In genomic region chr6:77098540-77098939, GRCm38 (mm10) we compare ENCODE assay signal across 21 mouse cellular contexts.
DNase-seq lines count a peak whose midpoint lies in the region; ATAC-seq and TF ChIP-seq lines count a peak whose summit lies in the region.
"Had no signal": no experiment of that assay in that cellular context is flagged by ENCODE, and none has a peak within 500 bp of the region (broad histone marks: within the 10 kb centered on the region; RNA-seq: fewer than 3 reads in every experiment).

No protein-coding gene starts in this region.

- no peak overlapping the region for H3K4me3 ChIP-seq in liver, adult 2 months (ENCODE audit: insufficient read depth, low read depth, low read length)
- H3K4me3 ChIP-seq in liver, embryonic 11.5 days (ENCODE audit: low read depth, low read length), result no peak overlapping the region
- no peak overlapping the region for H3K4me3 ChIP-seq in liver, postnatal 0 days (ENCODE audit: low read depth, low read length)

- peaks cover 2% of the 10 kb centered on the region; the same call in 1 of the 2 replicates for H3K4me1 ChIP-seq in liver, adult 2 months (ENCODE audit: control insufficient read depth, insufficient read depth, low read length)
- H3K4me1 ChIP-seq in liver, embryonic 11.5 days (replicated peaks; ENCODE audit: control insufficient read depth, insufficient read depth, low read length), result no peaks in the 10 kb centered on the region
- H3K4me1 ChIP-seq in liver, postnatal 0 days (ENCODE audit: insufficient read depth), result no peaks in the 10 kb centered on the region

- no peak for TF ChIP-seq POLR2A in liver, adult 2 months (IDR thresholded peaks at IDR 0.05; ENCODE audit: extremely low read depth, insufficient read depth, low read length)

- no peak for TF ChIP-seq CTCF in liver, adult 2 months (IDR thresholded peaks at IDR 0.05; ENCODE audit: low read depth, low read length)
- TF ChIP-seq CTCF in liver, postnatal 0 days (IDR thresholded peaks at IDR 0.05; ENCODE audit: low read depth), result no peak

- H3K27me3 ChIP-seq in liver, adult 2 months (ENCODE audit: control insufficient read depth, insufficient read depth, low read length), result no peaks in the 10 kb centered on the region
- no peaks in the 10 kb centered on the region for H3K27me3 ChIP-seq in liver, embryonic 11.5 days (replicated peaks; ENCODE audit: control insufficient read depth, insufficient read depth, low read length)
- no peaks in the 10 kb centered on the region for H3K27me3 ChIP-seq in liver, postnatal 0 days (ENCODE audit: insufficient read depth, low read length)
- H3K27me3 ChIP-seq: CH12.LX, Patski had no signal

- no peak overlapping the region for H3K9ac ChIP-seq in liver, adult 2 months (ENCODE audit: low read depth, low read length)
- no peak overlapping the region for H3K9ac ChIP-seq in liver, embryonic 11.5 days (ENCODE audit: low read depth, low read length)
- no peak overlapping the region for H3K9ac ChIP-seq in liver, postnatal 0 days (replicated peaks)

- H3K9me3 ChIP-seq in liver, embryonic 11.5 days (ENCODE audit: control insufficient read depth, low read length), result no peaks in the 10 kb centered on the region
- H3K9me3 ChIP-seq in liver, postnatal 0 days (ENCODE audit: low read length), result no peaks in the 10 kb centered on the region
- H3K9me3 ChIP-seq: G1E had no signal

- no peaks in the 10 kb centered on the region for H3K79me2 ChIP-seq in liver, adult 2 months (ENCODE audit: control insufficient read depth, insufficient read depth, low read length)

- no peak for ATAC-seq in liver, embryonic 11.5 days (replicated peaks; ENCODE audit: low FRiP score)
- ATAC-seq in liver, postnatal 0 days, result peak; percentile 90
- ATAC-seq: activated CD4-positive, CD25-positive, alpha-beta regulatory T cell, adult 4 months; CD4-positive, CD25-positive, alpha-beta regulatory T cell, adult 4 months; Patski had no signal

- WGBS in liver, adult 2 months, result 24% methylated on average over 1 of the region's 1 CpGs
- 79% methylated on average over 1 of the region's 1 CpGs for WGBS in liver, embryonic 11.5 days
- WGBS in liver, postnatal 0 days (ENCODE audit: insufficient replicate concordance), result 61% methylated on average over 1 of the region's 1 CpGs

- DNase-seq in heart, adult 11 months, result peak; percentile 12
- DNase-seq in heart, postnatal 25 days (ENCODE audit: low spot score), result no peak
- DNase-seq in liver, adult 2 months (ENCODE audit: extremely low read depth, low read depth, low spot score), result peak; percentile 75
- DNase-seq in liver, embryonic 11.5 days (ENCODE audit: low spot score), result no peak
- no peak for DNase-seq in liver, postnatal 0 days
- DNase-seq in liver, result no peak
- DNase-seq: adrenal gland, adult 2 months; adrenal gland, adult 8-10 months; adrenal gland, postnatal 10 days; adrenal gland, postnatal 14 days; adrenal gland, postnatal 25 days; adrenal gland, postnatal 36 days; B cell, adult 2 months; cerebellum, adult 11 months; cerebellum, adult 11-12 months; cerebellum, adult 18-20 months had no signal

- H3K4me2 ChIP-seq in liver, embryonic 11.5 days, result no peak overlapping the region
- no peak overlapping the region for H3K4me2 ChIP-seq in liver, postnatal 0 days (ENCODE audit: low read depth, low read length)

- H3K36me3 ChIP-seq in liver, adult 2 months (ENCODE audit: control insufficient read depth, insufficient read depth, low read length), result no peaks in the 10 kb centered on the region
- H3K36me3 ChIP-seq in liver, embryonic 11.5 days (ENCODE audit: control insufficient read depth, insufficient read depth, low read length), result no peaks in the 10 kb centered on the region
- H3K36me3 ChIP-seq in liver, postnatal 0 days (replicated peaks; ENCODE audit: insufficient read depth, low read length), result no peaks in the 10 kb centered on the region
- H3K36me3 ChIP-seq: G1E had no signal

- intact Hi-C loops in heart, postnatal 25 days (cut with DNase I), result no loop called here

- H3K27ac ChIP-seq in liver, adult 2 months (replicated peaks; ENCODE audit: insufficient read depth, low read depth, low read length), result no peak overlapping the region
- H3K27ac ChIP-seq in liver, embryonic 11.5 days (ENCODE audit: low read depth, low read length), result no peak overlapping the region
- H3K27ac ChIP-seq in liver, postnatal 0 days (ENCODE audit: low read depth), result no peak overlapping the region

- no peak for TF ChIP-seq EP300 in liver, postnatal 0 days (IDR thresholded peaks at IDR 0.05; ENCODE audit: low read depth)

Comparison
In these comparisons a context has a peak if more than half of its experiments do, and no peak if none do; other contexts are left out.
1. DNase-seq: peak in heart, adult 11 months (single experiment) and liver, adult 2 months (single experiment); none in heart, postnatal 25 days (single experiment), liver, embryonic 11.5 days (single experiment), liver, postnatal 0 days (single experiment) and liver (single experiment).